Mouse (Mus musculus) bone marrow macrophage, adult 2 months (primary cell): ENCODE data around the gene Cphx2. TPM values are rescaled to one million over a fixed set of nuclear protein-coding genes. Genes with fewer than 3 reads are reported as not detected.
"Not testable (repeated sequence)": the region's sequence is repeated elsewhere in the genome, so short reads cannot be mapped to it uniquely, and the experiment has no call there.

ENCODE experiments used
- H3K27ac ChIP-seq: 2 replicates; pipeline ENCODE4 v1.5.1; 2012; ENCODE audit warnings: low read depth, low read length; ENCODE audit not compliant: insufficient read depth
- H3K4me1 ChIP-seq: 2 replicates; pipeline ENCODE4 v1.6.1; 2012; ENCODE audit warnings: low read length; ENCODE audit not compliant: control insufficient read depth, insufficient read depth
- H3K4me3 ChIP-seq: 2 replicates; pipeline ENCODE4 v1.5.1; 2012; ENCODE audit warnings: mild to moderate bottlenecking, low read length, moderate library complexity; ENCODE audit not compliant: insufficient read depth
- polyA plus RNA-seq: library from polyadenylated mRNA; stranded (reverse); fragments of >200 nt; gene quantifications from 2 replicates; pipeline ENCODE4 v1.2.4, GENCODE M21; 2012; ENCODE audit not compliant: missing spikeins, insufficient read depth, insufficient read length

Cphx2 gene
- not detected in 2 replicates for polyA plus RNA-seq

DNA sequence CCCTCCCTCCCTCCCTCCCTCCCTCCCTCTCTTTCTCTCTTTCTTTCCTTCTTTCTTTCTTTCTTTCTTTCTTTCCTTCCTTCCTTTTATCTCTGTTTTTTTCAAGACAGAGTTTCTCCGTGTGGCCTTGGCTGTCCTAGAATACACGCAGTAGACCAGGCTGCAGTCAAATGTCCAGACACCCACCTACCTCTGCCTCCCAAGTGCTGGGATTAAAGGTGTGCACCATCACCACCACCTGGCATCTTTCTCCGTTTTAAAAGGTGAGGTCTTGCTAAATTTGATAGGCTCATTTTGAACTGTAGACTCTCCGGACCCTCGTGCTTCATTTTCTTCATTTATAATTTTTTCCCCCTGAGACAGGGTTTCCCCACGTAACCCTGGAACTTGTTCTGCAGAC is at the start of gene Cphx2:
Gene Cphx2, plus strand, starts transcription at position 301 of the 400 bp plus-strand sequence.
- H3K4me3 ChIP-seq, H3K27ac ChIP-seq, H3K4me1 ChIP-seq: not testable (repeated sequence)

DNA sequence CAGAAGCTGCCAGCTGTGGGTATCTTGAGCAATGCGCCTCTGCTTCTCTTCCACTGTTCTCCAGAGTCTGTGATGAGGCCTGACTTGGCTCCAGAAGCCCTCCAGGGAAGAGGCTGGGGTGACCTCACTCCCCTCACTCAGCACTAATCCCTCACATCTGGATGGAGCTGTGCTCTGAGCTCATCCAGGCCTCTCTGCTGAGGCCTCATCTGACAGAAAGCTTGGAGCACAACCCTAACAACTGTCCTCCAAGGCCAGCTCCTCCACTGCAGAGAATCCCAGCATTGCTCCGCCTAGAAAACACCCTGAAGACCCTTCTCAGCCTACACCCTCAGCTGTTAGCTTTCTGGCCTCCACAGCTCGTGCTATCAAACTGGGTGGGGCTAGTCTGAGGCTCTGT is 47.0 kb upstream of the Cphx2 start:
- H3K4me3 ChIP-seq, H3K27ac ChIP-seq, H3K4me1 ChIP-seq: not testable (repeated sequence)

- H3K4me1 ChIP-seq, H3K4me3 ChIP-seq, H3K27ac ChIP-seq: not testable (repeated sequence)
These were observed 45.9 kb upstream of the Cphx2 start for GRCm38 (mm10) chr14:26035439-26035838.

DNA sequence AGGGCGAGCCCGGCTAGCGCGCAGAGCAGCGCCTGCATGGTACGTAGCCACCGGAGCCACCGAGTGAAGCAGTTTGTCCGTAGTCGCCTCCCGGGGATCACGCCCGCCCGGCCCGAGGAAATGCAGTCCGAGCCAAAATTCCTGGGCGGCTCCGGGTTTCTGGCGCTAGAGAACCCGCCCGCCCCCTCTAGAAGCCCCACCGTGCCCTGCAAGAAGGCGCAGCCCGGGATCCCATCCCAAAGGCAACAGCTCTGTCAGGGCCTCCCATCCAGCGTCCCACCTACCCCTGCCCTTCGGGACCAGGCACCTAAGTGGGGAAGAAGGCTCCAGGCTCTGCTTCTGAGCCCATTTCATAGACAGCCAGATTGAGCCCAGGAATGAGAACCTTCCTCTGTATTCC is 38.7 kb upstream of the Cphx2 start, which contains the start of gene Gm9780:
Gene Gm9780, minus strand, starts transcription at position 101 of the 400 bp plus-strand sequence.
- H3K4me1 ChIP-seq, H3K27ac ChIP-seq, H3K4me3 ChIP-seq: not testable (repeated sequence)

- H3K4me1 ChIP-seq, H3K27ac ChIP-seq: not testable (repeated sequence)
These were observed 36.3 kb upstream of the Cphx2 start for GRCm38 (mm10) chr14:26045007-26045406.

DNA sequence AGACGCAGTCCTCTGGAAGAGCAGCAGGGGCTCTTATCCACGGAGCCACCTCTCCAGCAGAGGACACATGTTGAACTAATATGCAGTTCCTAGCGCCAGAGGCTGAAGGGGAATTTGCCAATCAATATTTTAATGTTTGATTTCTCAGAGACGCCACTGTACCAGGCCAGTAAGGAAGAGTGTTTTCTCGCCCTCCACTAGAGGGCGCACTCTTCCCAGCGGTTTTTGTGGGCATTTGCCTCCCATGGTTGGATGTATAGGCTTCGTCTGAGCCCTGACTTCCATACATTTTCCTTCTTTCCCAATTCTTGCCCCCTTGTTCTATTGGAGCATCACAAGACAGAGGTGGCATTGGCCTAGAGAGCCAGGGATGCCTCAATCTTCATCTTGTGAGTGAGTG is 34.3 kb upstream of the Cphx2 start:
- H3K4me3 ChIP-seq, H3K27ac ChIP-seq, H3K4me1 ChIP-seq: not testable (repeated sequence)

More at GRCm38 (mm10) chr14:26045007-26045406, 36.3 kb upstream of the Cphx2 start:
- H3K4me3 ChIP-seq: not testable (repeated sequence)

DNA sequence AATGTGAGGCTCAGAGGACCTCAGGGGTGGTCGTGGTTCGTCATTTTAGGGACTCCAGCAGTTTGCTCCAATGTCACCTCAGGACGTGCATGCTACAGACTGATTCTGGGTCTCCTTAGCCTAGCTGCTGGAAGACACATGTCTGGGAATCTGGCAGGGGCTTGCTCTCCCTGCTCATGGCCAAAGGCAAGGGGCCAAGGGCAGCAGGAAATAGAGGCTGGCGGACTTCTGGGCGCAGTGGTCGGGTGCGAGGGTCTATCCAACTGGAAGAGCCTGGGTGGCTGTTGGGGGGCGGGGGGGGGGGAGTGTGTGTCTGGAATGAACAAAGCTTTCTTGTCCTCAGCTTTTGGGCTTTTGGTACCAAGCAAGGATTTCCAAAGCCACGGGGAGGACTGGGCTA is 32.5 kb upstream of the Cphx2 start:
- H3K4me3 ChIP-seq, H3K27ac ChIP-seq, H3K4me1 ChIP-seq: not testable (repeated sequence)

DNA sequence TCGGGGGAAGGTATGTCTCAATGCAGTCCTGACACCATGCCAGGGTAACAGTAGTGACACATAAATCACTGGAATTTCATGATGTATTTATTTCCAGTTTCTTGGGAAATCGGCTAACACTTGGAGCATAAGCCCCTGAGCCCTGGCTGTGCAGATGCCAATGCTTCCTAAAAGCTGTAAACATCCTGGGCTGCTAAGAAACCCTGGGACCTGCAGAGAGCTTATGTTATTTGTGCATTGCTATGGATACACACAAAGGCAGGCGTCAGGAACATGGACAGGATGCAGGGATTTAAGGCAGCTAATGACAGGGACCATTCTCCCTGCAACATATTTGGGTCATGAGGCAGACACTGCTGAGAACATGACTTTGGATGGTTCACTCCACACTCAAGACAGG is 23.1 kb upstream of the Cphx2 start:
- not testable (repeated sequence) for H3K4me1 ChIP-seq, H3K27ac ChIP-seq, H3K4me3 ChIP-seq

DNA sequence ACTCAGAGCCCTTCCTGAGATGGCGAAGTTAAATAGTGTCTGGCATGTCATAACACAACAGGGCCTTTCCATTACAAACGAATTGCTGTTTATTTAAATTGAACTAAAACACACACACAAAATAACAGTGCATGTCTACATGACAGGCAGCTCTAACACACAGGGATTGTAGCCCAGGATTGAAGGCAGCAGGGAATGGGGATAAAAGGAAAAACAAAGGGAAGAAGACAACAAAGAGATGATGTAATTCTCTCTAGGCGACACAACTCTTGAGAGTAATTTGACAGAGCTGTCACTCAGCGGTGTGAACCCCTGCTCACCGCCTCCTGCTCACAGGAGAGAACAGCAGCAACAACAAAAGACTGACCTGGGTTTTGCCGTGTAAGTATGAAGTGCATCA is 22.0 kb upstream of the Cphx2 start:
- H3K4me3 ChIP-seq: not testable (repeated sequence)

GRCm38 (mm10) chr14:26066574-26067324 is 14.6 kb upstream of the Cphx2 start:
- not testable (repeated sequence) for H3K4me3 ChIP-seq, H3K4me1 ChIP-seq, H3K27ac ChIP-seq

More for the DNA sequence above, 22.0 kb upstream of the Cphx2 start:
- H3K4me1 ChIP-seq, H3K27ac ChIP-seq: not testable (repeated sequence)

GRCm38 (mm10) chr14:26067325-26067633 is 14.0 kb upstream of the Cphx2 start, which contains the start of gene Tmem254c:
Gene Tmem254c, minus strand, starts transcription at chr14:26067355.
- H3K4me1 ChIP-seq, H3K27ac ChIP-seq, H3K4me3 ChIP-seq: not testable (repeated sequence)

GRCm38 (mm10) chr14:26076620-26077390 is 4.5 kb upstream of the Cphx2 start:
- H3K27ac ChIP-seq, H3K4me3 ChIP-seq, H3K4me1 ChIP-seq: not testable (repeated sequence)

DNA sequence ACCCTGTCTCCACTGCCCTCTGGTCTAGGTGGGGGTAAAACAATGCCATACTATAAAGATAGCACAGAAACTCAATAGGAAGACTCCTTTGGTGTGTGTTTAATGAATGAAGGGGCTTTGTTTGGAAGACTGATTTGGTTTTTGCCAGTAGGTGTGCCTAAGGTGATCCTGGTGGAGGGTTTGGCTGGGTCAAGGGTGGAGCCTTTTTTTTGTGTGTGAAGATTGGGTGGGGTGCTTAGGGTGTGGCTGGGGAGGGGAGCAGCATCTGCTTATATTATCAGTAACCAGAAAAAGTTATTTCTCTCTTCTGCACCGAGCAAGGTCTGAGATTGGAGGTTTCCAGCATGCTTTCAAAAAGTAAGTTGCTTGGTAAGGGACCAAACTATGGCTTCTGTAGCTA is 681 bp downstream of the Cphx2 start, which contains the start of gene Cphx3:
Gene Cphx3, plus strand, starts transcription at position 301 of the 400 bp plus-strand sequence.
- not testable (repeated sequence) for H3K27ac ChIP-seq, H3K4me1 ChIP-seq, H3K4me3 ChIP-seq

GRCm38 (mm10) chr14:26097622-26098021 is 16.3 kb downstream of the Cphx2 start:
- not testable (repeated sequence) for H3K4me1 ChIP-seq, H3K27ac ChIP-seq, H3K4me3 ChIP-seq

- H3K27ac ChIP-seq, H3K4me1 ChIP-seq, H3K4me3 ChIP-seq: not testable (repeated sequence)
These were observed 36.8 kb downstream of the Cphx2 start, which contains the start of gene Duxbl2 for GRCm38 (mm10) chr14:26118150-26118549. Gene Duxbl2, plus strand, starts transcription at chr14:26118349.

GRCm38 (mm10) chr14:26118550-26119000 is 37.3 kb downstream of the Cphx2 start:
- H3K4me3 ChIP-seq, H3K4me1 ChIP-seq, H3K27ac ChIP-seq: not testable (repeated sequence)
